Comparison of ENCODE assay signal across 11 mouse cellular contexts in the genomic region with DNA sequence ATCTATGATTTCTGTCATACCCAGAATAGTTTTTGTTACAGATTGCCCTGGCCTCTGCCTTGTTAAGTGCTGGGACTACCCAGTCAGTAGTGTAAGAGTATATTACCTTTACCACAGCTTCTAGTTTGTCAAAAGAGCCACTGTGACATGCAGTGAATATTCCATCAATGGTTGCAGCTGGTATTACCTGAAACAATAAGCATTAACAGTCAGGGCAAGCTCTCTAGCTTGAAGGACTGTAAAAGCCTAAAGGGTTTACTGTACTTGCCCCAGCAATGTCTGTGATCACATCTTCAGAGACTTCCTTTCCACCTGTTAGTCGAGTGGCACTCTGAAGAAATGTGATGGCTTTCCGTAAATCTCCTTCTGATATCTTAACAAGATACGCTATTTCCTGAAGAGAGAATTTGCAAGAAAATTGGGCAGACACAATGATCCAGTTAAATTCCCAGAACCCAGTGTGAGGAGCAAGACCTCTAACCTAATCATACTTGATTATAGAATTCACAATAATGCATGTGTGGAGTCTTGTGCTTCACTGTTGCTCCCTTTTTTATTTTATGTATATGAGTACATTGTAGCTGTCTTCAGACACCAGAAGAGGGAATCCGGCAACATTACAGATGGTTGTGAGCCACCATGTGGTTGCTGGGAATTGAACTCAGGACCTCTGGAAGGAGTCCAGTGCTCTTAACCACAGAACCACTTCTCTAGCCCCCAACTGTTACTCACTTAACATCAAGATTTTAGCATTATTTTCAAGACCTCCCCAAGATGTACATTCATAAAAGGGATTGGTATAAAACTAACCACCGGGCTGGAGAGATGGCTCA. TPM values are rescaled to one million over a fixed set of nuclear protein-coding genes. Genes with fewer than 3 reads are reported as not detected.
A peak's percentile ranks its signal among the peaks of the same experiment; 100 is the strongest.
DNase-seq lines count a peak whose midpoint lies in the region; ATAC-seq and TF ChIP-seq lines count a peak whose summit lies in the region.
"Had no signal": no experiment of that assay in that cellular context is flagged by ENCODE, and none has a peak within 500 bp of the region (broad histone marks: within the 10 kb centered on the region; RNA-seq: fewer than 3 reads in every experiment).

No protein-coding gene starts in this region.

- H3K4me2 ChIP-seq in lung, embryonic 16.5 days (ENCODE audit: low read depth, low read length), result no peak overlapping the region
- no peak overlapping the region for H3K4me2 ChIP-seq in lung, postnatal 0 days (replicated peaks; ENCODE audit: low read depth, low read length)
- no peak overlapping the region for H3K4me2 ChIP-seq in intestine, embryonic 15.5 days (replicated peaks)
- H3K4me2 ChIP-seq in stomach, embryonic 16.5 days (ENCODE audit: low read depth, low read length), result no peak overlapping the region
- H3K4me2 ChIP-seq: midbrain, embryonic 12.5 days had no signal

- WGBS in lung, embryonic 16.5 days, result 51% methylated on average over 5 of the region's 5 CpGs
- whole genome bisulfite sequencing in lung, postnatal 0 days, result 53% methylated on average over 5 of the region's 5 CpGs
- WGBS in intestine, embryonic 15.5 days, result 60% methylated on average over 5 of the region's 5 CpGs
- WGBS in stomach, embryonic 16.5 days, result 61% methylated on average over 5 of the region's 5 CpGs

- no peaks in the 10 kb centered on the region for H3K27me3 ChIP-seq in lung, embryonic 16.5 days (ENCODE audit: control insufficient read depth, insufficient read depth, low read depth, low read length)
- no peaks in the 10 kb centered on the region for H3K27me3 ChIP-seq in lung, postnatal 0 days (replicated peaks; ENCODE audit: insufficient read depth, low read length)
- no peaks in the 10 kb centered on the region for H3K27me3 ChIP-seq in intestine, embryonic 15.5 days (replicated peaks)
- H3K27me3 ChIP-seq in stomach, embryonic 16.5 days (ENCODE audit: control insufficient read depth, insufficient read depth, low read length), result no peaks in the 10 kb centered on the region
- H3K27me3 ChIP-seq: midbrain, embryonic 12.5 days had no signal

- H3K9me3 ChIP-seq in lung, embryonic 16.5 days (ENCODE audit: control insufficient read depth, low read length), result no peaks in the 10 kb centered on the region
- H3K9me3 ChIP-seq in lung, postnatal 0 days (ENCODE audit: low read length), result no peaks in the 10 kb centered on the region
- H3K9me3 ChIP-seq in intestine, embryonic 15.5 days, result no peaks in the 10 kb centered on the region
- H3K9me3 ChIP-seq in stomach, embryonic 16.5 days (replicated peaks; ENCODE audit: control insufficient read depth, low read length), result no peaks in the 10 kb centered on the region
- H3K9me3 ChIP-seq: midbrain, embryonic 12.5 days had no signal

- TF ChIP-seq EP300 in lung, postnatal 0 days (IDR thresholded peaks at IDR 0.05), result no peak

- H3K4me1 ChIP-seq in lung, embryonic 16.5 days (replicated peaks; ENCODE audit: control insufficient read depth, insufficient read depth, low read length), result peaks cover 14% of the 10 kb centered on the region
- H3K4me1 ChIP-seq in lung, postnatal 0 days (ENCODE audit: insufficient read depth, low read depth, low read length), result peaks cover 5% of the 10 kb centered on the region; the same call in 1 of the 2 replicates
- peaks cover 6% of the 10 kb centered on the region; the same call in 1 of the 2 replicates for H3K4me1 ChIP-seq in intestine, embryonic 15.5 days (replicated peaks)
- H3K4me1 ChIP-seq in stomach, embryonic 16.5 days (ENCODE audit: control insufficient read depth, insufficient read depth, low read length), result peaks cover 13% of the 10 kb centered on the region

- no peak overlapping the region for H3K27ac ChIP-seq in lung, embryonic 16.5 days (ENCODE audit: low read length)
- H3K27ac ChIP-seq in lung, postnatal 0 days (ENCODE audit: low read length), result no peak overlapping the region
- H3K27ac ChIP-seq in intestine, embryonic 15.5 days, result no peak overlapping the region
- no peak overlapping the region for H3K27ac ChIP-seq in stomach, embryonic 16.5 days (ENCODE audit: low read length)
- H3K27ac ChIP-seq: midbrain, embryonic 12.5 days had no signal

- TF ChIP-seq CTCF in lung, postnatal 0 days (IDR thresholded peaks at IDR 0.05), result no peak

- H3K4me3 ChIP-seq in lung, embryonic 16.5 days (ENCODE audit: low read length), result no peak overlapping the region
- H3K4me3 ChIP-seq in lung, postnatal 0 days (ENCODE audit: low read depth, low read length), result no peak overlapping the region
- H3K4me3 ChIP-seq in intestine, embryonic 15.5 days (replicated peaks), result no peak overlapping the region
- no peak overlapping the region for H3K4me3 ChIP-seq in stomach, embryonic 16.5 days (replicated peaks; ENCODE audit: low read length)
- H3K4me3 ChIP-seq: midbrain, embryonic 12.5 days had no signal

- H3K9ac ChIP-seq in lung, embryonic 16.5 days (ENCODE audit: low read length), result no peak overlapping the region
- no peak overlapping the region for H3K9ac ChIP-seq in lung, postnatal 0 days (replicated peaks; ENCODE audit: low read depth)
- no peak overlapping the region for H3K9ac ChIP-seq in intestine, embryonic 15.5 days
- no peak overlapping the region for H3K9ac ChIP-seq in stomach, embryonic 16.5 days (ENCODE audit: low read length)
- H3K9ac ChIP-seq: midbrain, embryonic 12.5 days had no signal

- ATAC-seq in lung, embryonic 16.5 days (ENCODE audit: low read depth), result peak; percentile 53
- no peak; the same call in 1 of the 2 replicates for ATAC-seq in lung, postnatal 0 days
- peak; percentile 31; the same call in 1 of the 2 replicates for ATAC-seq in intestine, embryonic 15.5 days
- peak; percentile 44; the same call in 1 of the 2 replicates for ATAC-seq in stomach, embryonic 16.5 days (ENCODE audit: insufficient read depth, low FRiP score)

- H3K36me3 ChIP-seq in lung, embryonic 16.5 days (ENCODE audit: control insufficient read depth, insufficient read depth, low read length), result peaks cover 42% of the 10 kb centered on the region
- peaks cover 24% of the 10 kb centered on the region for H3K36me3 ChIP-seq in lung, postnatal 0 days (ENCODE audit: insufficient read depth, low read length)
- H3K36me3 ChIP-seq in intestine, embryonic 15.5 days, result peaks cover 17% of the 10 kb centered on the region
- H3K36me3 ChIP-seq in stomach, embryonic 16.5 days (ENCODE audit: control insufficient read depth, insufficient read depth, low read length), result peaks cover 45% of the 10 kb centered on the region

- DNase-seq in lung, postnatal 0 days (ENCODE audit: low spot score), result no peak
- DNase-seq in ZHBTc4 (ENCODE audit: low read depth, low spot score), result peak; percentile 84
- no peak for DNase-seq in cerebellum, adult 8-10 months
- DNase-seq in lung, postnatal 4 days, result no peak
- DNase-seq: cerebellum, postnatal 14 days; gastrocnemius, postnatal 36 days; thymus, postnatal 4 days had no signal

RNA-seq across cellular contexts. Expression of a gene that starts 7.3 kb away (rescaled TPM):
- polyA plus RNA-seq in lung, embryonic 16.5 days (2015; fragmentation: Nextera tagmentation; extraction: Ambion mirVana), result 203 and 205 TPM in 2 replicates
- 144 and 177 TPM in 2 replicates for polyA plus RNA-seq in lung, postnatal 0 days (2015; fragmentation: Nextera tagmentation; extraction: Ambion mirVana)
- polyA plus RNA-seq in intestine, embryonic 15.5 days (2015; fragmentation: Nextera tagmentation; extraction: Ambion mirVana), result 204 and 222 TPM in 2 replicates
- 244 and 257 TPM in 2 replicates for polyA plus RNA-seq in stomach, embryonic 16.5 days (2015; fragmentation: Nextera tagmentation; extraction: Ambion mirVana)

RNA-seq across cellular contexts. Expression of a gene that starts 13.0 kb away (rescaled TPM):
- 108 and 123 TPM in 2 replicates for polyA plus RNA-seq in lung, embryonic 16.5 days (2015; fragmentation: Nextera tagmentation; extraction: Ambion mirVana)
- polyA plus RNA-seq in lung, postnatal 0 days (2015; fragmentation: Nextera tagmentation; extraction: Ambion mirVana), result 19.0 and 21.4 TPM in 2 replicates
- polyA plus RNA-seq in intestine, embryonic 15.5 days (2015; fragmentation: Nextera tagmentation; extraction: Ambion mirVana), result 118 and 130 TPM in 2 replicates
- 81.3 and 93.7 TPM in 2 replicates for polyA plus RNA-seq in stomach, embryonic 16.5 days (2015; fragmentation: Nextera tagmentation; extraction: Ambion mirVana)

RNA-seq across cellular contexts. Expression of a gene that starts 31.8 kb away (rescaled TPM):
- polyA plus RNA-seq in lung, embryonic 16.5 days (2015; fragmentation: Nextera tagmentation; extraction: Ambion mirVana), result 0.73 TPM in 1 of 2 replicates, not detected in the other
- not detected in 2 replicates for polyA plus RNA-seq in lung, postnatal 0 days (2015; fragmentation: Nextera tagmentation; extraction: Ambion mirVana)
- polyA plus RNA-seq in intestine, embryonic 15.5 days (2015; fragmentation: Nextera tagmentation; extraction: Ambion mirVana), result not detected in 2 replicates
- not detected in 2 replicates for polyA plus RNA-seq in stomach, embryonic 16.5 days (2015; fragmentation: Nextera tagmentation; extraction: Ambion mirVana)
- polyA plus RNA-seq: midbrain, embryonic 12.5 days had no signal

RNA-seq across cellular contexts. Expression of a gene that starts 56.9 kb away (rescaled TPM):
- 1.2 and 13.7 TPM in 2 replicates for polyA plus RNA-seq in lung, embryonic 16.5 days (2015; fragmentation: Nextera tagmentation; extraction: Ambion mirVana)
- polyA plus RNA-seq in lung, postnatal 0 days (2015; fragmentation: Nextera tagmentation; extraction: Ambion mirVana), result 0.47 and 0.74 TPM in 2 replicates
- polyA plus RNA-seq in intestine, embryonic 15.5 days (2015; fragmentation: Nextera tagmentation; extraction: Ambion mirVana), result 6.6 and 10.9 TPM in 2 replicates
- 23.8 and 31.9 TPM in 2 replicates for polyA plus RNA-seq in stomach, embryonic 16.5 days (2015; fragmentation: Nextera tagmentation; extraction: Ambion mirVana)
- polyA plus RNA-seq: midbrain, embryonic 12.5 days had no signal
